Mouse (Mus musculus) midbrain, embryonic 12.5 days (tissue): Measurements from ENCODE around the gene Ttll11. TPM values are rescaled to one million over a fixed set of nuclear protein-coding genes. Genes with fewer than 3 reads are reported as not detected.

ENCODE experiments used
- ATAC-seq: fragments of 200-750 bp; cut with Nextera tagmentation; 2 replicates; pipeline ENCODE4 v1.8.0; 2017; ENCODE audit warnings: low read depth, moderate TSS enrichment, moderate library complexity; ENCODE audit not compliant: low FRiP score
- H3K27ac ChIP-seq: fragments of 300-500 bp; sonication (generic); replicated peaks from 2 replicates; pipeline ENCODE4 v1.5.1; 2016; ENCODE audit warnings: mild to moderate bottlenecking
- H3K27me3 ChIP-seq: fragments of 300-500 bp; sonication (generic); 2 replicates; pipeline ENCODE4 v1.6.1; 2016; ENCODE audit warnings: mild to moderate bottlenecking
- H3K36me3 ChIP-seq: fragments of 300-500 bp; sonication (generic); 2 replicates; pipeline ENCODE4 v1.6.1; 2016
- H3K4me1 ChIP-seq: fragments of 300-500 bp; sonication (generic); 2 replicates; pipeline ENCODE4 v1.6.1; 2016
- H3K4me2 ChIP-seq: fragments of 300-500 bp; sonication (generic); replicated peaks from 2 replicates; pipeline ENCODE4 v1.6.1; 2016; ENCODE audit warnings: mild to moderate bottlenecking, moderate library complexity
- H3K4me3 ChIP-seq: fragments of 300-500 bp; sonication (generic); 2 replicates; pipeline ENCODE4 v1.5.1; 2016; ENCODE audit warnings: mild to moderate bottlenecking
- H3K9ac ChIP-seq: fragments of 300-500 bp; sonication (generic); replicated peaks from 2 replicates; pipeline ENCODE4 v1.6.1; 2016; ENCODE audit warnings: mild to moderate bottlenecking, moderate library complexity
- H3K9me3 ChIP-seq: fragments of 300-500 bp; sonication (generic); 2 replicates; pipeline ENCODE4 v1.6.1; 2016; ENCODE audit warnings: mild to moderate bottlenecking
- WGBS: fragments of 180-500 bp; shearing (Covaris S2); methylation state at CpG from one replicate; pipeline ENCODE4 v1.1.7; 2016; 5-methylcytosine and 5-hydroxymethylcytosine counted together
- polyA plus RNA-seq: library from polyadenylated mRNA; unstranded; fragments of >200 nt; fragmentation: Nextera tagmentation; extraction: Ambion mirVana; gene quantifications from 2 replicates; pipeline ENCODE4 v1.2.1, GENCODE M21; 2016

Gene Ttll11
- polyA plus RNA-seq, 1 experiment from 2014 or later: 4.2 TPM

GRCm38 (mm10) chr2:35809141-35809540 is 170.6 kb downstream of the Ttll11 start:
- Histone ChIP-seq H3K27me3 (no peaks in the 10 kb centered on the region; the same call in 1 of the 2 replicates), H3K27ac (no peak overlapping the region), H3K36me3 (no peaks in the 10 kb centered on the region), H3K9me3 (no peaks in the 10 kb centered on the region), H3K4me1 (peaks cover 7% of the 10 kb centered on the region; the same call in 1 of the 2 replicates), H3K4me3 (no peak overlapping the region), H3K4me2 (no peak overlapping the region), H3K9ac (no peak overlapping the region)
- WGBS: 40% methylated on average over 3 of the region's 3 CpGs
- no peak for ATAC-seq

GRCm38 (mm10) chr2:35805881-35806280 is 173.8 kb downstream of the Ttll11 start:
- no peak for ATAC-seq
- H3K9ac ChIP-seq: no peak overlapping the region
- H3K27me3 ChIP-seq: no peaks in the 10 kb centered on the region
- H3K27ac ChIP-seq: no peak overlapping the region
- no peaks in the 10 kb centered on the region for H3K36me3 ChIP-seq
- 78% methylated on average over 13 of the region's 13 CpGs for WGBS
- H3K4me2 ChIP-seq: no peak overlapping the region
- no peaks in the 10 kb centered on the region for H3K9me3 ChIP-seq
- H3K4me1 ChIP-seq: peaks cover 7% of the 10 kb centered on the region; the same call in 1 of the 2 replicates
- H3K4me3 ChIP-seq: no peak overlapping the region

DNA sequence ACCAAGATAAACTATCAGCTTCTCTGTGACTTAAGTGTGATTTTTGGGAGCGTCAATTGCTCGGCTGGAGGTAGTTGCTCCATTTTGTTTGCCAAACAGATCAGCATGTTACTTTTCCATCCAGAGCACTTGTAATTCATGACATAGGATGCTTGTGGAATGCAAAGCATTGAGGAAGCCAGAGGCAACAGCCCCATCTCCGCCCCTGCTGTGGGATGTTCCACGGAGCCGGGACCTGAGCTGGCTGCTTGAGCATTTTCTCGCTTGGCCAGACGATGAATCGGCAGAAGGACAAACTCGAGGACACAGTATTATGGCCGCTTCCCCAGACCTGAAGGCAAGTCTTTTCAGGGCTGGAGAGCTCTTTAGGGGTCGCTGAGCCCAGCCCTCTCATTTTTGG is 176.6 kb downstream of the Ttll11 start:
- no peak overlapping the region for H3K27ac ChIP-seq
- 74% methylated on average over 11 of the region's 11 CpGs for WGBS
- H3K4me2 ChIP-seq: no peak overlapping the region
- H3K4me3 ChIP-seq: no peak overlapping the region
- H3K27me3 ChIP-seq: no peaks in the 10 kb centered on the region
- H3K36me3 ChIP-seq: no peaks in the 10 kb centered on the region
- H3K4me1 ChIP-seq: no peaks in the 10 kb centered on the region; the same call in 1 of the 2 replicates
- ATAC-seq: no peak
- no peaks in the 10 kb centered on the region for H3K9me3 ChIP-seq
- no peak overlapping the region for H3K9ac ChIP-seq

DNA sequence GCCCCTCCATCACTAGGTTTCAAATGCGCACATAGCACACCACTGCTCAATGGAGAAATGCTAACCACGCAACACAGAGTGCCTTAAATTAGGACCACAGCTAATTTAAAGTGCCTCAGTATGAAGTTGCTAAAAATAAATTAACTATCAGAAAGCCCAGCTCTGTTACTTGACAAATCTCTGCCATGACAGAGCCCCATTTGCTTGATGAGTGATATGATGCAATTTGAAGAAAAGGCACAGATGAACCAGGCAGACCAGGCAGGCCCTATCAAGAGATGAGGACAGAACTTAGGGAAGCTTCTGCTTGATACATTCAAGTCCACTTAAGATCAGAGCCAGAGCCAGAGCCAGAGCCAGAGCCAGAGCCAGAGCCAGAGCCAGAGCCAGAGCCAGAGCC is 178.0 kb downstream of the Ttll11 start:
- WGBS: 100% methylated on average over 2 of the region's 2 CpGs
- H3K9me3 ChIP-seq: no peaks in the 10 kb centered on the region
- H3K27me3 ChIP-seq: no peaks in the 10 kb centered on the region
- no peak overlapping the region for H3K9ac ChIP-seq
- no peak overlapping the region for H3K4me2 ChIP-seq
- H3K4me1 ChIP-seq: no peaks in the 10 kb centered on the region; the same call in 1 of the 2 replicates
- no peaks in the 10 kb centered on the region for H3K36me3 ChIP-seq
- ATAC-seq: no peak
- no peak overlapping the region for H3K4me3 ChIP-seq
- H3K27ac ChIP-seq: no peak overlapping the region

- WGBS: 86% methylated on average over 6 of the region's 6 CpGs
- H3K27me3 ChIP-seq: no peaks in the 10 kb centered on the region
- no peak overlapping the region for H3K4me3 ChIP-seq
These were observed 180.6 kb downstream of the Ttll11 start for GRCm38 (mm10) chr2:35799073-35799472.

GRCm38 (mm10) chr2:35797998-35798397 is 181.7 kb downstream of the Ttll11 start:
- no peak overlapping the region for H3K4me3 ChIP-seq
- H3K27me3 ChIP-seq: no peaks in the 10 kb centered on the region
- no peak overlapping the region for H3K27ac ChIP-seq
- H3K9me3 ChIP-seq: no peaks in the 10 kb centered on the region
- whole genome bisulfite sequencing: 86% methylated on average over 8 of the region's 8 CpGs
- H3K4me2 ChIP-seq: no peak overlapping the region
- H3K9ac ChIP-seq: no peak overlapping the region
- no peaks in the 10 kb centered on the region for H3K4me1 ChIP-seq
- no peaks in the 10 kb centered on the region for H3K36me3 ChIP-seq
- no peak for ATAC-seq

More at GRCm38 (mm10) chr2:35799073-35799472, 180.6 kb downstream of the Ttll11 start:
- Histone ChIP-seq H3K4me1 (no peaks in the 10 kb centered on the region), H3K27ac (no peak overlapping the region), H3K9ac (no peak overlapping the region), H3K4me2 (no peak overlapping the region), H3K36me3 (no peaks in the 10 kb centered on the region), H3K9me3 (no peaks in the 10 kb centered on the region)
- ATAC-seq: no peak

GRCm38 (mm10) chr2:35789362-35790326 is 190.1 kb downstream of the Ttll11 start:
- Histone ChIP-seq H3K9me3 (no peaks in the 10 kb centered on the region), H3K27me3 (no peaks in the 10 kb centered on the region), H3K4me3 (no peak overlapping the region), H3K4me1 (0 out of 2 replicates have a peak, but pooled peaks cover 2% of the 10 kb centered on the region), H3K9ac (no peak overlapping the region), H3K36me3 (no peaks in the 10 kb centered on the region), H3K27ac (no peak overlapping the region), H3K4me2 (no peak overlapping the region)
- WGBS: 85% methylated on average over 27 of the region's 27 CpGs
- ATAC-seq: no peak

- Histone ChIP-seq H3K4me3 (no peak overlapping the region), H3K4me1 (peaks cover 12% of the 10 kb centered on the region), H3K4me2 (no peak overlapping the region), H3K27ac (no peak overlapping the region), H3K27me3 (0 out of 2 replicates have a peak, but pooled peaks cover 8% of the 10 kb centered on the region), H3K9me3 (no peaks in the 10 kb centered on the region), H3K9ac (no peak overlapping the region), H3K36me3 (no peaks in the 10 kb centered on the region)
- ATAC-seq: no peak
- 85% methylated on average over 7 of the region's 7 CpGs for WGBS
These were observed 193.8 kb downstream of the Ttll11 start for GRCm38 (mm10) chr2:35785877-35786276.

DNA sequence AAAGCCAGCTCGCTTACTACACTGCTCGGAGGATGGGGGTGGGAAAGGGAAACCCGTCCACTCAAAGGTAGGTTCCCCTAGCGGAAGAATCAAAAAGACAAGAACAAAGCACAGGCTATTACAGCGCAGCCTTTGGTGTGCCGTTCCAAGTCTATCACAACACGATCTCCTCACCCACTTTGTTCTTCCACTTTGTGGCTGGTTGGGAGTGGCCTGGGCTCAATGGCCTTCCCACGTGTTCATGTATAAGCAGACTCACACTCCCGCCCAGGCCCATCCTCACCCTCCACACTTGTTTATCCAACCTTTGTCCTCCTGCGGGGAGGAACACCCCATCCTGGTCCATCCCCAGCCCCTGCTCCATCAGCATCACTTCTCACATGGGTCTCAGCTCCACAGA is 196.3 kb downstream of the Ttll11 start:
- Histone ChIP-seq H3K9ac (no peak overlapping the region), H3K36me3 (no peaks in the 10 kb centered on the region), H3K4me1 (peaks cover 10% of the 10 kb centered on the region), H3K27ac (no peak overlapping the region), H3K4me3 (no peak overlapping the region), H3K4me2 (no peak overlapping the region), H3K9me3 (no peaks in the 10 kb centered on the region), H3K27me3 (0 out of 2 replicates have a peak, but pooled peaks cover 8% of the 10 kb centered on the region)
- 59% methylated on average over 10 of the region's 10 CpGs for WGBS
- no peak for ATAC-seq

DNA sequence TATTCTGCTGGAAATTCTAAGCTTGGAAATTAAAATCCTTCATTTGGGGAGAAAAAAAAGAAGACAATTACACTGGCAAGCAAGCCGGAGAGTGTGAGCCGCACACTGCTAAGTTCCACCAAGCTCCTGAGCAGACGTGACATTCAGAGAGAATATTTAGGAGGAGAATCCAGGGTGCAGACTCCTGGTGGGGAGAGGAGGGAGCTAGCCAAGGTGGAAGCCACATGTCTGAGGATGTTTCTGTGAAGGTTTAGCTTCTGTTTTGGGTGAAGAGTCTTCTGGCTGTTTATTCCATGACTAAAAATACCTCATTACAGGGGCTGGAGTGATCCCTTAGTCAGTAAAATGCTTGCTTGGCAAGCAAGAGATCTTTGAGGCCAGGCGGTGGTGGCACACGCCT is 200.4 kb downstream of the Ttll11 start:
- H3K27ac ChIP-seq: no peak overlapping the region
- no peak overlapping the region for H3K9ac ChIP-seq
- 0 out of 2 replicates have a peak, but pooled peaks cover 7% of the 10 kb centered on the region for H3K27me3 ChIP-seq
- no peak overlapping the region for H3K4me3 ChIP-seq
- 91% methylated on average over 5 of the region's 5 CpGs for WGBS
- no peak overlapping the region for H3K4me2 ChIP-seq
- H3K36me3 ChIP-seq: no peaks in the 10 kb centered on the region
- peaks cover 10% of the 10 kb centered on the region for H3K4me1 ChIP-seq
- ATAC-seq: no peak
- no peaks in the 10 kb centered on the region for H3K9me3 ChIP-seq

DNA sequence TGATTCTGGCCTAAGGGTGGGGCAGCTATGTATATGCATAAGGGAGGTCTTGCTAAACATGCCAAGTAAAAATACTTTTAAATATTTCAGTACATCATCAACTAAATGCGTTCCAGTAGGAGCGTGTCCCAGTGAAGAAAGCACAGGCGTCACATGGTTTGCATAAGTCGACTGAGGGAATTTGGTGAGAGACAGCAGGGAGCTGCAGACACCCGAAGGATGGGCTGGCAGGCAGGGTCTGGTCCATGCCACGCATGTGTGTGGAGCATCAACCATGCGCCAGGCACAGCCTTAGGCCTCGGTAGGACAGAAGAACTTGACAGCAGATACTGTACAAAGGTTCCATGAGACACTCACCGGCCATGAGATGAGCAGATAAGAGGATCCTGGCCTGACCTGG is 202.8 kb downstream of the Ttll11 start:
- ATAC-seq: no peak
- no peak overlapping the region for H3K9ac ChIP-seq
- WGBS: 86% methylated on average over 9 of the region's 9 CpGs
- H3K4me2 ChIP-seq: no peak overlapping the region
- H3K27me3 ChIP-seq: no peaks in the 10 kb centered on the region
- H3K4me3 ChIP-seq: no peak overlapping the region
- H3K4me1 ChIP-seq: peaks cover 3% of the 10 kb centered on the region; the same call in 1 of the 2 replicates
- H3K36me3 ChIP-seq: no peaks in the 10 kb centered on the region
- H3K27ac ChIP-seq: no peak overlapping the region
- no peaks in the 10 kb centered on the region for H3K9me3 ChIP-seq

- Histone ChIP-seq H3K27me3 (no peaks in the 10 kb centered on the region), H3K36me3 (no peaks in the 10 kb centered on the region), H3K4me1 (no peaks in the 10 kb centered on the region), H3K9me3 (no peaks in the 10 kb centered on the region), H3K4me3 (no peak overlapping the region), H3K9ac (no peak overlapping the region), H3K4me2 (no peak overlapping the region), H3K27ac (no peak overlapping the region)
- no peak for ATAC-seq
- WGBS: 66% methylated on average over 5 of the region's 5 CpGs
These were observed 204.1 kb downstream of the Ttll11 start for GRCm38 (mm10) chr2:35775651-35776055.
